Mouse (Mus musculus): Measurements from ENCODE around the gene Git1. TPM values are rescaled to one million over a fixed set of nuclear protein-coding genes. Genes with fewer than 3 reads are reported as not detected.
A peak's percentile ranks its signal among the peaks of the same experiment; 100 is the strongest.

Git1 gene
- polyA plus RNA-seq, 1 experiment from 2014 or later, result 13.6 TPM

GRCm38 (mm10) chr11:77491123-77491501, 2.2 kb upstream of the Git1 start:
- H3K27me3 ChIP-seq (ENCODE audit: control insufficient read depth, insufficient read depth, low read length), result no peaks in the 10 kb centered on the region
- peaks cover 36 to 58% of the 10 kb centered on the region in 2 experiments for H3K4me1 ChIP-seq (ENCODE audit: control insufficient read depth in 2 of 2, insufficient read depth in 2 of 2, low read length in 2 of 2)
- no peaks in the 10 kb centered on the region for H3K36me3 ChIP-seq (ENCODE audit: control insufficient read depth, insufficient read depth, low read length)
- no peaks in the 10 kb centered on the region for H3K9me3 ChIP-seq (ENCODE audit: control insufficient read depth, low read length)
- H3K27ac ChIP-seq (replicated peaks in 1 of 2; ENCODE audit: control insufficient read depth in 1 of 2, insufficient read depth in 1 of 2, low read depth in 2 of 2, low read length in 2 of 2), result peak overlapping the region; percentile 95 to 98
- ATAC-seq (ENCODE audit: insufficient number of reproducible peaks, insufficient read depth, low FRiP score, low read depth), result peak; percentile 41
- peak overlapping the region; percentile 94 for H3K4me2 ChIP-seq (ENCODE audit: low read length)
- WGBS, result 0% methylated on average over 13 of the region's 13 CpGs
- peak overlapping the region; percentile 96 for H3K9ac ChIP-seq (ENCODE audit: low read length)
- H3K4me3 ChIP-seq (ENCODE audit: control insufficient read depth in 1 of 2, insufficient read depth in 1 of 2, low read depth in 1 of 2, low read length in 2 of 2), result peak overlapping the region; percentile 92 to 94

- Histone ChIP-seq H3K36me3 (ENCODE audit: control insufficient read depth, insufficient read depth, low read length) (no peaks in the 10 kb centered on the region), H3K9ac (ENCODE audit: low read length) (peak overlapping the region; percentile 96), H3K4me2 (ENCODE audit: low read length) (peak overlapping the region; percentile 94), H3K27ac (replicated peaks in 1 of 2; ENCODE audit: control insufficient read depth in 1 of 2, insufficient read depth in 1 of 2, low read depth in 2 of 2, low read length in 2 of 2) (peak overlapping the region; percentile 95 to 98), H3K4me1 (ENCODE audit: control insufficient read depth in 2 of 2, insufficient read depth in 2 of 2, low read length in 2 of 2) (peaks cover 35 to 60% of the 10 kb centered on the region in 2 experiments), H3K27me3 (ENCODE audit: control insufficient read depth, insufficient read depth, low read length) (no peaks in the 10 kb centered on the region), H3K9me3 (ENCODE audit: control insufficient read depth, low read length) (no peaks in the 10 kb centered on the region), H3K4me3 (ENCODE audit: control insufficient read depth in 1 of 2, insufficient read depth in 1 of 2, low read depth in 1 of 2, low read length in 2 of 2) (peak overlapping the region; percentile 92 to 94)
- WGBS, result 2% methylated on average over 23 of the region's 23 CpGs
- peak; percentile 57 for ATAC-seq (ENCODE audit: insufficient number of reproducible peaks, insufficient read depth, low FRiP score, low read depth)
Measured at GRCm38 (mm10) chr11:77491502-77492291, 1.7 kb upstream of the Git1 start.

- Histone ChIP-seq H3K4me1 (ENCODE audit: control insufficient read depth in 2 of 2, insufficient read depth in 2 of 2, low read length in 2 of 2) (peaks cover 36 to 61% of the 10 kb centered on the region in 2 experiments), H3K36me3 (ENCODE audit: control insufficient read depth, insufficient read depth, low read length) (no peaks in the 10 kb centered on the region), H3K4me3 (ENCODE audit: control insufficient read depth in 1 of 2, insufficient read depth in 1 of 2, low read depth in 1 of 2, low read length in 2 of 2) (peak overlapping the region; percentile 92 to 94), H3K9me3 (ENCODE audit: control insufficient read depth, low read length) (no peaks in the 10 kb centered on the region), H3K27me3 (ENCODE audit: control insufficient read depth, insufficient read depth, low read length) (no peaks in the 10 kb centered on the region), H3K4me2 (ENCODE audit: low read length) (peak overlapping the region; percentile 94), H3K9ac (ENCODE audit: low read length) (peak overlapping the region; percentile 96), H3K27ac (replicated peaks in 1 of 2; ENCODE audit: control insufficient read depth in 1 of 2, insufficient read depth in 1 of 2, low read depth in 2 of 2, low read length in 2 of 2) (peak overlapping the region; percentile 95 to 98)
- no peak for ATAC-seq (ENCODE audit: insufficient number of reproducible peaks, insufficient read depth, low FRiP score, low read depth)
- WGBS, result under 1% methylated on average over 16 of the region's 18 CpGs
Measured at GRCm38 (mm10) chr11:77492311-77492871, 971 bp upstream of the Git1 start.

GRCm38 (mm10) chr11:77492911-77493332, 440 bp upstream of the Git1 start:
- Histone ChIP-seq H3K36me3 (ENCODE audit: control insufficient read depth, insufficient read depth, low read length) (no peaks in the 10 kb centered on the region), H3K9me3 (ENCODE audit: control insufficient read depth, low read length) (no peaks in the 10 kb centered on the region), H3K4me2 (ENCODE audit: low read length) (peak overlapping the region; percentile 94), H3K27ac (replicated peaks in 1 of 2; ENCODE audit: control insufficient read depth in 1 of 2, insufficient read depth in 1 of 2, low read depth in 2 of 2, low read length in 2 of 2) (peak overlapping the region; percentile 95 to 98), H3K27me3 (ENCODE audit: control insufficient read depth, insufficient read depth, low read length) (no peaks in the 10 kb centered on the region), H3K9ac (ENCODE audit: low read length) (peak overlapping the region; percentile 96), H3K4me3 (ENCODE audit: control insufficient read depth in 1 of 2, insufficient read depth in 1 of 2, low read depth in 1 of 2, low read length in 2 of 2) (peak overlapping the region; percentile 92 to 94), H3K4me1 (ENCODE audit: control insufficient read depth in 2 of 2, insufficient read depth in 2 of 2, low read length in 2 of 2) (peaks cover 40 to 66% of the 10 kb centered on the region in 2 experiments)
- ATAC-seq (ENCODE audit: insufficient number of reproducible peaks, insufficient read depth, low FRiP score, low read depth), result peak; percentile 75
- under 1% methylated on average over 28 of the region's 32 CpGs for WGBS

- H3K9ac ChIP-seq (ENCODE audit: low read length), result peak overlapping the region; percentile 96
Measured at GRCm38 (mm10) chr11:77494344-77494676, 948 bp downstream of the Git1 start.

GRCm38 (mm10) chr11:77494782-77495181, 1.4 kb downstream of the Git1 start:
- H3K4me1 ChIP-seq (ENCODE audit: control insufficient read depth in 2 of 2, insufficient read depth in 2 of 2, low read length in 2 of 2), result peaks cover 36 to 71% of the 10 kb centered on the region in 2 experiments
- no peak for ATAC-seq (ENCODE audit: insufficient number of reproducible peaks, insufficient read depth, low FRiP score, low read depth)

More at GRCm38 (mm10) chr11:77494344-77494676, 948 bp downstream of the Git1 start:
- no peak for ATAC-seq (ENCODE audit: insufficient number of reproducible peaks, insufficient read depth, low FRiP score, low read depth)
- WGBS, result 28% methylated on average over 4 of the region's 4 CpGs
- H3K36me3 ChIP-seq (ENCODE audit: control insufficient read depth, insufficient read depth, low read length), result peaks cover 6% of the 10 kb centered on the region
- peak overlapping the region; percentile 76 to 94 for H3K4me3 ChIP-seq (ENCODE audit: control insufficient read depth in 1 of 2, insufficient read depth in 1 of 2, low read depth in 1 of 2, low read length in 2 of 2)
- H3K4me2 ChIP-seq (ENCODE audit: low read length), result peak overlapping the region; percentile 94
- H3K9me3 ChIP-seq (ENCODE audit: control insufficient read depth, low read length), result no peaks in the 10 kb centered on the region
- no peaks in the 10 kb centered on the region for H3K27me3 ChIP-seq (ENCODE audit: control insufficient read depth, insufficient read depth, low read length)
- H3K4me1 ChIP-seq (ENCODE audit: control insufficient read depth in 2 of 2, insufficient read depth in 2 of 2, low read length in 2 of 2), result peaks cover 36 to 71% of the 10 kb centered on the region in 2 experiments
- peak overlapping the region; percentile 50 to 95 for H3K27ac ChIP-seq (replicated peaks in 1 of 2; ENCODE audit: control insufficient read depth in 1 of 2, insufficient read depth in 1 of 2, low read depth in 2 of 2, low read length in 2 of 2)

GRCm38 (mm10) chr11:77495507-77495906, 2.1 kb downstream of the Git1 start:
- Histone ChIP-seq H3K36me3 (ENCODE audit: control insufficient read depth, insufficient read depth, low read length) (peaks cover 18% of the 10 kb centered on the region), H3K27me3 (ENCODE audit: control insufficient read depth, insufficient read depth, low read length) (no peaks in the 10 kb centered on the region), H3K4me3 (ENCODE audit: control insufficient read depth in 1 of 2, insufficient read depth in 1 of 2, low read depth in 1 of 2, low read length in 2 of 2) (no peak overlapping the region), H3K9ac (ENCODE audit: low read length) (peak overlapping the region; percentile 96), H3K27ac (replicated peaks in 1 of 2; ENCODE audit: control insufficient read depth in 1 of 2, insufficient read depth in 1 of 2, low read depth in 2 of 2, low read length in 2 of 2) (peak overlapping the region; percentile 14 to 93; a peak in 2 of 4 replicates), H3K4me1 (ENCODE audit: control insufficient read depth in 2 of 2, insufficient read depth in 2 of 2, low read length in 2 of 2) (peaks cover 31 to 66% of the 10 kb centered on the region in 2 experiments), H3K4me2 (ENCODE audit: low read length) (peak overlapping the region; percentile 94), H3K9me3 (ENCODE audit: control insufficient read depth, low read length) (no peaks in the 10 kb centered on the region)
- no peak for ATAC-seq (ENCODE audit: insufficient number of reproducible peaks, insufficient read depth, low FRiP score, low read depth)

More at GRCm38 (mm10) chr11:77494782-77495181, 1.4 kb downstream of the Git1 start:
- Histone ChIP-seq H3K27me3 (ENCODE audit: control insufficient read depth, insufficient read depth, low read length) (no peaks in the 10 kb centered on the region), H3K9me3 (ENCODE audit: control insufficient read depth, low read length) (no peaks in the 10 kb centered on the region), H3K4me3 (ENCODE audit: control insufficient read depth in 1 of 2, insufficient read depth in 1 of 2, low read depth in 1 of 2, low read length in 2 of 2) (peak overlapping the region in 1 of 2 experiments; percentile 94; a peak in 3 of 4 replicates), H3K4me2 (ENCODE audit: low read length) (peak overlapping the region; percentile 94), H3K36me3 (ENCODE audit: control insufficient read depth, insufficient read depth, low read length) (peaks cover 11% of the 10 kb centered on the region), H3K27ac (replicated peaks in 1 of 2; ENCODE audit: control insufficient read depth in 1 of 2, insufficient read depth in 1 of 2, low read depth in 2 of 2, low read length in 2 of 2) (peak overlapping the region; percentile 50 to 95; a peak in 2 of 4 replicates), H3K9ac (ENCODE audit: low read length) (peak overlapping the region; percentile 96)
- WGBS, result 66% methylated on average over 6 of the region's 6 CpGs

Data from heart, embryonic 14.5 days (tissue).